Mouse (Mus musculus) ovary, adult 2 months (tissue): ENCODE measurements around the gene Gm44790. TPM values are rescaled to one million over a fixed set of nuclear protein-coding genes. Genes with fewer than 3 reads are reported as not detected.

Experiments
- polyA plus RNA-seq: library from polyadenylated mRNA; depleted of rRNA; stranded (reverse); fragments of >200 nt; gene quantifications from 2 replicates; pipeline ENCODE4 v1.2.3, GENCODE M21; 2012; rRNA removed

Gm44790 gene
- 47.8 and 54.1 TPM in 2 replicates for polyA plus RNA-seq

GRCm38 (mm10) chr6:86426358-86426757 lies at the start of gene Gm44790:
Gene Gm44790 (plus strand): TSS chr6:86426658.

DNA sequence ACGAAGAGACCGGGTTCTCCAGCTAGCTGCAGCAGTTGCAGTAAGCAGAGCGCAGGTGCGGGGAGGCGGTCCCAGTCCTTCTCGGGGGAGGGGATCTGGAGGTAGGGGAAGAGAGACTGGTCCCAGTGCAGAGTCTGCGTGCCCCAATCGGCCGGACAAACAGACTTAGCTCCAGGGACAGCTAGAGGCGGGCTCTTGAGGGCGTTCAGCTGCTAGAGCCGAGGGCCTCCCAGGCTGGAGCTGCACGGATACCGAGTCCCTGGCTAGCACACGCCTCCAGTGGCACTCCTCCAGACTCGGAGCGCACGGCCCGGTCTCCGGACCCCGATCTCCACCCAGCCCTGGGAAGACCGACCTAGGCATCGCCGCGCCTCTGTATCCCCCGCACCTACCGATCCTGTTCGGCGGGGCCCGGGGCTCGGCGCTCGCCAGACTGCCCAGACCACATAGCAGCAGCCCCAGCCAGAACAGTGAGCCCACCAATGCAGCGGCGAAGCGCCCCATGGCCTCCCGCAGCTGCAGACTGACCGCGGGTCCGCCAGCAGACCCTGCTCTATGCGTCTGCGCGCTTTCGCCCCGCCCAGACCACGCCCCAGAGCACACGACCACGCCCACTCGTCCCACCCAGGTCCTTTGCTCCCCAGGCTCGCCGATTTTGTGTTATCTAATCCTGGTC lies 29.7 kb upstream of the Gm44790 start, which contains the start of gene Pcyox1:
Gene Pcyox1 (minus strand): TSS at position 574 of the 676 bp plus-strand sequence.

GRCm38 (mm10) chr6:86404100-86404861 lies 22.2 kb upstream of the Gm44790 start, which contains the start of gene Tia1:
Gene Tia1 (plus strand): TSS chr6:86404219.

GRCm38 (mm10) chr6:86438272-86439118 lies 12.0 kb downstream of the Gm44790 start, which contains the start of gene C87436:
Gene C87436 (plus strand): TSS chr6:86438374.

Other genes with a start within 250 kb of the Gm44790 start
- gene Tgfa, start 231.4 kb upstream of the Gm44790 start, polyA plus RNA-seq, result 17.2 and 53.6 TPM in 2 replicates
- gene Fam136a, start 61.0 kb upstream of the Gm44790 start, polyA plus RNA-seq, result 49.1 and 66.2 TPM in 2 replicates
- gene Snrpg, start 55.4 kb upstream of the Gm44790 start, polyA plus RNA-seq, result 35.3 and 40.1 TPM in 2 replicates
- gene Pcyox1, start 29.5 kb upstream of the Gm44790 start, polyA plus RNA-seq, result 67.7 and 78.4 TPM in 2 replicates
- gene Tia1, start 22.4 kb upstream of the Gm44790 start, polyA plus RNA-seq, result 26.0 and 28.2 TPM in 2 replicates
- 12.6 and 15.4 TPM in 2 replicates for gene C87436, start 11.7 kb downstream of the Gm44790 start, polyA plus RNA-seq
- gene Pcbp1, start 99.7 kb downstream of the Gm44790 start, polyA plus RNA-seq, result 380 and 387 TPM in 2 replicates
- 0.16 and 0.33 TPM in 2 replicates for gene Asprv1, start 201.5 kb downstream of the Gm44790 start, polyA plus RNA-seq
- 11.3 TPM in 2 replicates for gene Mxd1, start 242.5 kb downstream of the Gm44790 start, polyA plus RNA-seq